Mouse (Mus musculus) MEL-GATA-1-ER (cell line): ENCODE measurements at regions not wholly inside any gene's neighbourhood (a gene's known extent, or its start where the extent isn't known, plus 50 kb on each side); places are given as distances from the start of the nearest gene placed in this dataset.
A peak's percentile ranks its signal among the peaks of the same experiment; 100 is the strongest.
"Not testable (repeated sequence)": the region's sequence is repeated elsewhere in the genome, so short reads cannot be mapped to it uniquely, and the experiment has no call there.

Experiments used
- DNase-seq: peaks from one replicate; pipeline ENCODE4 v3.0.0-alpha.2; 2012; ENCODE audit warnings: low read depth; ENCODE audit errors: extremely low read depth

DNA sequence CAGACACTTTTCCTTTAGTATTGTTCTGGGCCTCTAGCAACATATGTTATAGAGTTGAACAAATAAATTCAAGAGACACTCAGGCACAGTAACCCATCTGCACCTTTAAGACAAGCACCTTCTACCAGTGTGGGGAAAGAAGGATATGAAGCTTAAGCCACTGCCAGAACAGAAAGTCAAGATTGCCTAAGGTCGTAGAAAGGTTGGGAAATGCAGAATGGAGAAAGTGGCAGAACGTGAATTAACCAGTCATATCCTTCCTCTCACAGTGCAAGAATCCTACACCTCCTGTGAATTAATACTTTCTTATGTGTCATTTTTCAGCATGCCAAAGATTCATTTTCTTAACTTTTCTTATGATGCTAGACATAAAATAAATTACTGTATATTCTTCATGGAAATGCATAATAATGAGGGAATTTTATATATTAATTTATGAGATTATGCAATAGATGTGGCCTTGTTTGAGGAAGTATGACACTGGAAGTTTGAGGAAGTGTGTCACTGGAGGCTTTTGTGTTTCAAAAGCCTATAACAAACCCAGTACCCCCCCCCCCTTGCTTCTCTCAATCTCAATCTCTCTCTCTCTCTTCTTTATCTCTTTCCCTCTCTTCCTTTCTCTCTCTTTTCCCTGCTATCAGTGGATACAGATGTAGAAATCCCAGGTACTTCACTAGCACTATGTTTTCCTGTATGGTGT, 361.6 kb upstream of the Edil3 start:
- DNase-seq, result no peak

DNA sequence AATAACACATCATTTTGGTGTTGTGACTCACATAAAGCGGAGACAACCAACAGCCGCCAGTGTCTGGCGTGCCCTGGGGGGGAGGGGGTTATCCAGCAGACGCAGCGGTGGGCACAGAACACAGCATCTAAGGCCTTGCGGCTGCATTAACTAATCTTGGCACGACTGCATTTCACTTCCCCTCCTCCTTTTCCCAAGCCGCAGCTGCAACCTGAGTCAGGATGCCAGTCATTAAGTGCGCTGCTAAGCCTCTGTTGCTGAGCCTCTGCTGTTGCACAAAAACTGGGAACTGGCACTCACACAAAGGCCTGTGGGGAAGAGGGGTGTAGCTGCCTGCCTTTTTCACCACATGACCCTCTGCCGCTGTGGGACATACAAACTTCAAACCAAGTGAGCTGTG, 331.2 kb upstream of the Edil3 start:
- no peak for DNase-seq

DNA sequence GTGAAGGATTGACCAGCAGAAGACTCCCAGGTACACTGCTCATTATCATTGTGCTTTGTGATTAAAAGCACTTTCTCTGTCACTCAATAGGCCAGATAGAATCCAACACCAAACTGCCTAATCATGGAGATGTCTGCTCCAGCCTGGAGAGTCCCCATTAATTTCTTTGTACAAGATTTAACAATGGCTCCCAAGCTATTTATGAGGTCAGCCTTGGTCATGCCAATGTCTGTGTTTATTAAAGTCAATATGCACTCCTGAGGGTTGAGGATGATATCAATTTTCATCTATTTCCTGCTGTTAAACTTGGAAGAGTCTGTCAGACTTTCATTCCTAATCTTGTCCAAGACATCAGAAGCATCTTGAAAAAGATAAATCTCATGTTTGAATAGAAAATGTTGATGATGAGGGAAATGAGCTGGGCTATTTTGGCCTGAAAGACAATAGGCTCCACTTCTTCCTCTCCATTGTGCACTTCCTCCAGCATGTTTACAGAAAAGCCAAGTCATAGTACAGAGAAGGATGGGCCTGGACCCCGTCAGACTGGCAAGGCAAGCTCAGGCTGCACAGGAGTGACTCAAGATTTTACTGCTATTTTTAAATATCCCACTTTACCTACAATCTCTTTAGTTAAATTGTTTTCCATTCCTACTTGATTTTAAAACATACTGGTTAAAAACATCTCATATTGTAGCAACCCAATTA, 310.3 kb upstream of the Edil3 start:
- DNase-seq, result no peak

DNA sequence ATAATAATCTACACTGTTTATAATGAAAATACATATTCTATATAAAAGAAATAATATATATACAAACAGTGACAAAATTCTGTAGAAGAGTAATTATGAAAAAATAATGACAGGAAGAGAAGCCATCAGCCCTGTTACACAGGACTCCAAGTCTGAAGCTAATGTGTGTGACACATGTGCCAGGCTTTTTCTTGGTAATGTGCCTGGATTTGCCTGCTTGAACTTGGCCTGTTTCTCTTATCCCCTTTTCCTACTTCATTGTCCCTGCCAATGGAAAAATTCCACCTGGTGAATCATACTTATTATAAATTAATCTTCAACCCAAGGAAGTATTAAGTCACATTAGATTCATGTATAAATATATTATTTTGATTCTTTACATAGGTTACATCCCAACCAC, 286.5 kb upstream of the Edil3 start:
- DNase-seq, result no peak

DNA sequence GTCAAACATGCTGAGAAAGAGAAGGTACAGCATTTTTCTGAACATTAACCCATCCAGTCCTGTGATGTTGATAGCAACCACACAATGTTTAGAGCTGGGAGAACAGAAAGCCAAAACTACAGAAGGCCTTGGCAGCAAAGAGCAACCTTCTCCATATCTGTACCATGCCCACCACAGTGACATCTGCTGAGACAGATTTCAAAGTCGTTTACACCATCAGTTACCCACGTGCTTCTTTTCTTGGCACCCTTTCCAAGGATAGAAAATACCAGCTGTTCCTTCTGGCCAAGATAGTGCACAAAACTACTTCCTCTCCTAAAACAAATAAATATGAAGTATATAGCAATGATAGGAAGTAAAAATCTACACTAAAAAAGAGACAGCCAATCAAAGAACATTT, 266.8 kb upstream of the Edil3 start:
- DNase-seq, result peak; percentile 17

DNA sequence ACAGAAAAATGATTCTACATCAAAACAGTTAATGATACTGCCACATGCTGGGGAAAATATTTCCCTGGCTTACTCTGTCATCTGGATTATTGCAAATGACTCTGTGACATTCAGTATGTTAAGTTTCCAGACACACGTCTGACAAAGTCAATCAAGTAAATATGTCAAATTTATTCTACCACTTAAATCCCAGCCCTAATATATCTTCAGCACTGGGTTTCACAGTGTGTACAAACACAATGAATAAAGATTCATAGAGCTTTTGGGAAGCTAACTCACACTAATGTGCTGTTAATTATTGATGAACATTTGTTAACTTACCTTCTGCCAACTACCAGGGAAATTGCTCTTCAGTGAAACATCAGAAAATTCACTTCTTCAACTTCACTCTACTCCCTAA, 256.3 kb upstream of the Edil3 start:
- no peak for DNase-seq

DNA sequence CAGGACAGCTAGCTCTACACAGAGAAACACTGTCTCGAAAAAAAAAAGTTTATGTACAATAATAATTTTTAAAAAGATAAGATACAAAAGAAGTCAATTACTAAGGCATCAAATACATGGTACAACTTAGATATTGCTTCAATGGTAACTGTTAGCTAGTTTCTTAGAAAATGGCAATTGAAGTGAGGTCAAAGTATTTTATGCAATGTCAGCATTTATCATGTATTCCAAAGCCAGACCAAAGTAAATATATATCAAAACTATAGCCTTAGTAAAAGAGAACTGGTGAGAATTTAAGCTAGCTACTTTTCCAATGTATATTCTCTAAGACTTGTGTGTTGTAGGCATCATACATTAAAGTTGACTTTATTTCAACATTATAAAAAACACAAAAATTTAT, 219.0 kb upstream of the Edil3 start:
- DNase-seq, result no peak

DNA sequence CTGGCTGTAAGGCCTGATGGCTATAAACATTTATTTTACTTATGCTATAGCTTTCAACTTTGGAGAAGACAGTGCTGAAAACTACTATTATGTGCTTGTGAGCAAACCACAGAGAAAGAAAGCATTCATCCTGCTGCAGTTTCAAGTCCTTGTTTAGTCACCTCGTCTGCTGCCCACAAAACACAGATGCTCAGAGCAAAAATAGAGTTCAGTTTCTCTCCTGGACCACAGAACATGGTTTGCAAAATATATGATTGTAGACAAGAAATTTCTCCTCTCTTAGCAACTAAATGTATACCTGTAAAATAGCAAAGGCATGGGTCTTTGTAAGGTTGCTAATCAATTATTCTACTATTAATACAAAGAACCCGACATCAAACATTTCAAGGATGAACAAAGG, 210.7 kb upstream of the Edil3 start:
- no peak for DNase-seq

DNA sequence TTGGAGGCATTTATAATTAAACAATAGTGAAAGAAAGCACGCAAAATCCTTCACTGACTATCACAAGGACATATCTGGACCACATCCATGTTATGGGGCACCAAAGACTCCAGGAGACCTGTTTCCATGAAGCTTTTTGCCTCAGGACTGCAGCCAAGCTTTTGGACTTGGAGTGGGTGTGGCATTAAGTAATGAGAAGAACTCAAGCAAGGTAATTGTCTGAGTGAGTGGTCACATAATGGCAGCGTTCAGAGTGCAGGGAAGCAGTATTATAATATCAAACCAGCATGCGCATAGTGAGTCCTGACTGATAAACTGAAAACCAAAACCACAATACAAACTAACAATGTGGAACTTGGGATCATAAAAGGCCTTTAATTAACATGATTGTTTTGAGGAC, 208.0 kb upstream of the Edil3 start:
- no peak for DNase-seq

DNA sequence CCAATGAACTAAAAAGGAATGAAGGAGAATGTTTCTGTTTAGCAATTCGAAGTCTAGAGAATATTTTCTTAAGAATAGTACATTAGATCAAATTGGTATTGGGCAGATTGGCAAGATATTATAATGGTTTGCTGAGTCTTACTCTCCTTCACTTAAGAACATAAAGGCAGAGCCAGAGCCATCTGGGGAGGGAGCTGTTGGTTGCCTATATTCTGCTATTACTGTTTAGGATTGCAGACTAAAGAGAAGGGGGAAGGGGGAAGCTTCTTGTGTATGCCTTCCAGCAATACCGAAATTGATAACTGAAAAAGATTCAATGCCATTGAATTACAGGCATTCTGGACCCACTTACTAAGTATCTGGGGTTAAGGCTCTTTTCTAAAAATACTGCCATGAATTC, 171.1 kb upstream of the Edil3 start:
- DNase-seq, result no peak

DNA sequence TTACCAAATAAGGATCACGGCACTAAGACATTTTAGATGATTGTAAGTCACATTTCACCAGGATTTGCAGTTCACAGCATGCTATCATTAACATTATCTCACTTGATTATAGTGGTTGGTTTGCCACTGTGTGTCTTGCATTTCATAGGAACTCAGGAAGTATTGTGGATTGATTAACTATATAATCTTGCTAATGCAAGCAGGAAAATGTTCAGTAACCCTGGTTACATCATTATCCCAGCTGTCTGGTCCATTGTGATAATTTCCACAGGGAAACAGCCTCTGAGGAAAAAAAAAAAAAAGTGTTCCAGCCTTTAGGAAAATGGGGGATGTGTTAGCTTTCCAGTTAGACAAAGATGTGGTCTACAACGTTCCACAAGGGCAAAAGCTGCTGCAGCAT, 170.2 kb upstream of the Edil3 start:
- no peak for DNase-seq

DNA sequence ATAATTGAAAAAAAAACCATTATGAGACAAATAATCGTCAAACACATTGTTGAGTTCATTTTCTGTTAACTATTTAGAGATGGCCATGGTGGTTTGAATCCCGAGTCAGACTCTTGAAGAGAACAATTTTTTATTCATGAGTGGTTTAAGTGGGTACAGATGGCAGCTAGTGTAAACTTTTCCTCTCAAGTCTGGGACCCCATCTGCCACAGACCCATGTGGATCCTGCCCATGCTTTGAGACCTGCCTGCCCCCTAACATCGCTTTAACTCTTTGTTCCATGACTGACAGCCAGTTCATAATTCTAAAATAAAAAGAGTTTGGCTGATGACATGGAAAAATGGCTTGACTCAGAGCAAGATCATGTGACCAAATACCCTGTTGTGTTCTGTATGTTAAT, 166.2 kb upstream of the Edil3 start:
- DNase-seq, result no peak

DNA sequence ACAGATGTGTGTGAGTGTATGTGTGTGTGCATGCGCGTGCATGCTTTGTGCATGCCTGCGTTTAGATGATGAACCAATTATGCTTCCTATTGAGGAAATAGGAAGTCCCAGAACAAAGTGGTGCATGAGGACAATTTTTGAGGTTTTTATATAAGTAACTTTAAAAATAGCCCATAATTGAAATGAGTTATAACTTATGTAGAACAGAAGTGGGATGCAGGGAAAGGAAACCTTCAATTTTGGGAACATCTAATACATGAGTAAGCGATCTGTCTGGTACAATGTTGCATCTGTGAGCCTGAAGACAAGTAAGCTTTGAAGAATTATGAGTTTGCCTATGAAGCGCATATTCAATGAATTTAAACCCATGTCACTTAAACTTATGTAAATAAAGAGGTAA, 145.4 kb upstream of the Edil3 start:
- DNase-seq, result no peak

DNA sequence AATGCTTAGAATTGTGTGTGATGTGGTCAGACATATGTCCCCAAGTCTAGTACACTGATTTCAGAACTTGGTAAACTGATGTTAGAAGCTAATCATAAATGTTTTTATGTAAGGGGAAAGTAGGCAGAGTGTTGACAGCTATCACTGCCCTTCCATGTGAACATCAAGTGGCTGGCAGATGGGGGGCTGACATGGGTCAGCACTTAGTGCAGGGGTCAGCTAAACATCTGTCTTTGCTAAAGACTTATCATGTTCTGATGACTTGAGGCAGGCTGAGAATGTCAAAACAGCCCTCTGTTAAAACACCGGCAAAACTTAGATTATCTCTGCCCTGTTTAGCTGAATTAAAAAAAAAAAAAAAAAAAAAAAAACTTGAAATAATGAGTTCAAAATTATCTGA, 116.7 kb upstream of the Edil3 start:
- no peak for DNase-seq

DNA sequence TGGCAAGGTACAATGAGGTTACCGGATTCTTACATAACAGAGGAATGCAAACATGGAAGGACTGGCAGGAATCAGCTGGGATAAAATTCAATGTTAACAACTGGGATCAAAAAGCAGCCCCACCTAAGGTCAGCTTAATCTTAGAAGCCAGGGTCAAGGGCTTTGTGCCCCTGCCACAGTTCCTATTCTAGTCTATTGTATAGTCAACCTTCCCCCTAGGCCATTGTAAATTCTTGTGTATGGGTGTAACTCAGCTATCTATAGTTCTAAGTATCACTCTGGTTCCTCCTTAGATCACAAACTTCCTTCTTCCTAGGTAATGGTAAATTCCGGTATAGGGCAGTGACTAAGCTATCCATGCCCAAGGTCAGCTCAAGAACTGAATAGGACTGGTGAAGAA, 91.6 kb upstream of the Edil3 start:
- DNase-seq, result not testable (repeated sequence)

DNA sequence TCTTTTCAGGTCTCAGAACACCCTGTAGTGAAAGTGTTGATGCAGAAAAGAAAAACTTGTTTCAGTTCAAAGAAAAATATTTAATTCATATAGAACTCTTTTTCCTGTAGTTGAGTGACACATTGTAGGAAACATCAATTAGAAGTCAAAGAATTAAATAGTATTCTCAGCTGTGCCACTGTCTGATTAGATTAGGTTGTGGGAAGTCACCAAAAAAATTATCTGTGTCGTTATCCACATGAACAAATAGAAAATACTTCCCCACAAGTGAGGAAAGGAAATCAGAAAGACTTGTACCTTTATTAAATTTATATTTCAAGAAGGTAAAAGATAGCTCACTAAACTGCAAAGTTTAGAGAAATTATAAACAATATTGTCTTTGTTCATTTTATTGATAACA, 71.4 kb upstream of the Edil3 start:
- DNase-seq, result no peak
